Mouse (Mus musculus) liver, embryonic 14.5 days (tissue): Measurements from ENCODE around the gene Rbm17.

Experiments used
- CTCF ChIP-seq: IDR thresholded peaks from 2 replicates; pipeline ENCODE4 v1.5.1; 2016; ENCODE audit warnings: antibody characterized with exemption, low read depth, control low read depth
- EP300 ChIP-seq: IDR thresholded peaks from 2 replicates; pipeline ENCODE4 v1.6.1; 2016; ENCODE audit warnings: antibody characterized with exemption, low read depth

DNA sequence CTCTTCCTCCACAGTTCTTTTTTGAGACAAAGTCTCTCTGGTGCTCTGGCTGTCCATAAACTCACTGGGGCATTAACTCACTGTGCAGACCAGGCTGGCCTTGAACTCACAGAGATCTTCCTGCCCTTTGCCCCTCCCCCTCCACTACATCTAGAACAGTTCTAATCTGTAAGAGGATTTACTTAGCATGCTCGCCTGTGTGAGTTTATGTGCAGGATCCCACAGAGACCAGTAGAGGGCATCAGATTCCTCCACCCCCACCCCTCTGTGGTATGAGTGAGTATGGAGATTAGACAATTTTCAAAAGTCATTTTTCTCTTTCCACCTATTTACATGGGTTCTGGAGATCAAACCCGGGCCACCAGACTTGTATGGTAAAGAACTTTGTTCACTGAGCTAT lies 56.3 kb downstream of the Rbm17 start:
- peak; percentile 48 for TF ChIP-seq CTCF
- TF ChIP-seq EP300: no peak
